Mouse (Mus musculus) heart, postnatal 14 days (tissue): Measurements from ENCODE around the gene Tmem9. TPM values are rescaled to one million over a fixed set of nuclear protein-coding genes. Genes with fewer than 3 reads are reported as not detected.

Source experiments
- DNase-seq, 2 experiments: peaks; one replicate each; pipeline ENCODE4 v3.0.0; 2021 to 2022
- intact Hi-C: fragments of 180-260 bp; cut with DNase I; formaldehyde crosslinking; loops from one replicate; pipeline ENCODE4 v1.15.1; 2025
- total RNA-seq, 2 experiments: library from RNA; stranded (reverse); gene quantifications; 2 replicates each; pipeline ENCODE4 v1.2.3; 2021

Gene Tmem9
- total RNA-seq, 2 experiments from 2014 or later, result 16.1 to 20.0 TPM

GRCm38 (mm10) chr1:136018390-136019189 lies 10.6 kb downstream of the Tmem9 start:
- DNase-seq, result peak in 1 of 2 experiments; percentile 26
- intact Hi-C loops, result no loop called here

GRCm38 (mm10) chr1:136030201-136030600 lies 22.3 kb downstream of the Tmem9 start:
- intact Hi-C loops, result no loop called here
- no peak for DNase-seq

GRCm38 (mm10) chr1:136031697-136032096 lies 23.7 kb downstream of the Tmem9 start:
- intact Hi-C loops, result no loop called here
- DNase-seq, result no peak

- intact Hi-C loops, result no loop called here
These were observed 25.0 kb downstream of the Tmem9 start for GRCm38 (mm10) chr1:136032961-136033360.

GRCm38 (mm10) chr1:136038746-136039538 lies 31.0 kb downstream of the Tmem9 start:
- no peak for DNase-seq
- intact Hi-C loops, result no loop called here

More at GRCm38 (mm10) chr1:136032961-136033360, 25.0 kb downstream of the Tmem9 start:
- DNase-seq, result no peak

- no peak for DNase-seq
- intact Hi-C loops, result no loop called here
These were observed 32.5 kb downstream of the Tmem9 start for GRCm38 (mm10) chr1:136040452-136040851.

GRCm38 (mm10) chr1:136040874-136041273 lies 32.9 kb downstream of the Tmem9 start:
- intact Hi-C loops, result no loop called here

GRCm38 (mm10) chr1:136045774-136046173 lies 37.8 kb downstream of the Tmem9 start:
- intact Hi-C loops, result loop anchor here (5.0 kb wide), 1 partner anchor 412 kb away; no protein-coding TSS in a partner anchor
- DNase-seq, result peak; percentile 49 to 61

More at GRCm38 (mm10) chr1:136040874-136041273, 32.9 kb downstream of the Tmem9 start:
- DNase-seq, result no peak

GRCm38 (mm10) chr1:136047432-136047831 lies 39.5 kb downstream of the Tmem9 start:
- peak in 1 of 2 experiments; percentile 28 for DNase-seq
- intact Hi-C loops, result loop anchor here (5.0 kb wide), 1 partner anchor 410 kb away; no protein-coding TSS in a partner anchor

GRCm38 (mm10) chr1:136047894-136048293 lies 39.9 kb downstream of the Tmem9 start:
- intact Hi-C loops, result loop anchor here (5.0 kb wide), 1 partner anchor 409 kb away; no protein-coding TSS in a partner anchor

GRCm38 (mm10) chr1:136050312-136051012 lies 42.5 kb downstream of the Tmem9 start, which contains the start of gene Ascl5:
Gene Ascl5, plus strand, starts transcription at chr1:136050804.
- DNase-seq, result peak in 1 of 2 experiments; percentile 3
- intact Hi-C loops, result no loop called here

More at GRCm38 (mm10) chr1:136047894-136048293, 39.9 kb downstream of the Tmem9 start:
- DNase-seq, result no peak

- DNase-seq, result peak; percentile 9 to 24
- intact Hi-C loops, result no loop called here
These were observed 43.0 kb downstream of the Tmem9 start for GRCm38 (mm10) chr1:136051013-136051315.

- DNase-seq, result peak; percentile 66 to 87
These were observed 43.5 kb downstream of the Tmem9 start for GRCm38 (mm10) chr1:136051465-136051864.

GRCm38 (mm10) chr1:136052547-136052946 lies 44.6 kb downstream of the Tmem9 start, which contains the start of gene Cacna1s:
Gene Cacna1s, plus strand, starts transcription at chr1:136052750.
- intact Hi-C loops, result loop anchor here (2.0 kb wide), 1 partner anchor 116 kb away; no protein-coding TSS in a partner anchor
- DNase-seq, result no peak

More at GRCm38 (mm10) chr1:136051465-136051864, 43.5 kb downstream of the Tmem9 start:
- intact Hi-C loops, result no loop called here

GRCm38 (mm10) chr1:136055771-136056170 lies 47.8 kb downstream of the Tmem9 start:
- DNase-seq, result no peak
- intact Hi-C loops, result no loop called here

GRCm38 (mm10) chr1:136058594-136058993 lies 50.6 kb downstream of the Tmem9 start:
- no peak for DNase-seq
- intact Hi-C loops, result no loop called here

GRCm38 (mm10) chr1:136061041-136061789 lies 53.3 kb downstream of the Tmem9 start:
- DNase-seq, result peak; percentile 67 to 79
- intact Hi-C loops, result loop anchor here (2.0 to 5.0 kb wide), 2 partner anchors 106 to 151 kb away; partner anchors contain the start of gene Mroh3

GRCm38 (mm10) chr1:136061790-136062141 lies 53.8 kb downstream of the Tmem9 start:
- intact Hi-C loops, result loop anchor here (2.0 to 5.0 kb wide), 2 partner anchors 105 to 151 kb away; partner anchors contain the start of gene Mroh3
- no peak for DNase-seq

- no peak for DNase-seq
- intact Hi-C loops, result loop anchor here (5.0 kb wide), 1 partner anchor 148 kb away; the partner anchor contains the start of gene Mroh3
These were observed 56.0 kb downstream of the Tmem9 start for GRCm38 (mm10) chr1:136063991-136064390.
